Mouse (Mus musculus) bone marrow, adult 2 months (tissue): ENCODE measurements around the gene Pdk1.

Experiments used
- CTCF ChIP-seq: fragments of 200-500 bp; IDR thresholded peaks from 2 replicates; pipeline ENCODE4 v1.5.1; 2011; ENCODE audit warnings: low read length, control low read depth; ENCODE audit not compliant: control insufficient read depth, insufficient read depth
- POLR2A ChIP-seq: fragments of 200-500 bp; IDR thresholded peaks from 2 replicates; pipeline ENCODE4 v1.6.1; 2011; ENCODE audit warnings: low read depth, mild to moderate bottlenecking, control low read depth, low read length, borderline replicate concordance; ENCODE audit not compliant: control insufficient read depth

- TF ChIP-seq CTCF: no peak
- no peak for TF ChIP-seq POLR2A
Measured at GRCm38 (mm10) chr2:71891536-71891935, 18.5 kb downstream of the Pdk1 start.
